Mouse (Mus musculus) erythroblast, adult 5-6 weeks (primary cell): ENCODE data around the gene Aldoc. TPM values are rescaled to one million over a fixed set of nuclear protein-coding genes. Genes with fewer than 3 reads are reported as not detected.
A peak's percentile ranks its signal among the peaks of the same experiment; 100 is the strongest.

Experiments
- ATAC-seq: replicated peaks from 2 replicates; pipeline ENCODE4 v1.8.0; 2016; ENCODE audit warnings: moderate number of reproducible peaks, mild to moderate bottlenecking, moderate TSS enrichment, inconsistent platforms; ENCODE audit not compliant: poor library complexity, low FRiP score, severe bottlenecking
- total RNA-seq, 2 experiments: library from RNA; stranded (forward) in 1 of 2; stranded (reverse) in 1 of 2; fragments of 150-400 nt in 1 of 2; fragments of 200-764, 138-1000 nt in 1 of 2; gene quantifications; 2 replicates each; pipeline versions ENCODE4 v1.2.3 to v1.2.4; 2015 to 2017; ENCODE audit warnings: low replicate concordance in 2 of 2

Gene Aldoc
- total RNA-seq, 2 experiments from 2014 or later: not detected

GRCm38 (mm10) chr11:78327634-78328511, 5.1 kb downstream of the Aldoc start, which contains the start of gene Pigs:
Pigs (plus strand) TSS chr11:78328415.
- peak; percentile 99 for ATAC-seq

GRCm38 (mm10) chr11:78328512-78329056, 5.8 kb downstream of the Aldoc start:
- ATAC-seq: peak; percentile 31

- ATAC-seq: no peak
Observed at GRCm38 (mm10) chr11:78332676-78333075, 9.9 kb downstream of the Aldoc start.

- ATAC-seq: no peak
Observed at GRCm38 (mm10) chr11:78333992-78334391, 11.2 kb downstream of the Aldoc start.

GRCm38 (mm10) chr11:78337040-78337439, 14.3 kb downstream of the Aldoc start:
- ATAC-seq: no peak

- no peak for ATAC-seq
Observed at GRCm38 (mm10) chr11:78341702-78342101, 18.9 kb downstream of the Aldoc start.

- ATAC-seq: peak; percentile 73
Observed at GRCm38 (mm10) chr11:78343381-78344327, 20.9 kb downstream of the Aldoc start, which contains the start of gene Unc119. Unc119 (plus strand) TSS chr11:78343482.

- peak; percentile 60 for ATAC-seq
Observed at GRCm38 (mm10) chr11:78344328-78344889, 21.6 kb downstream of the Aldoc start.

- peak; percentile 22; the same call in 1 of the 2 replicates for ATAC-seq
Observed at GRCm38 (mm10) chr11:78344890-78345715, 22.3 kb downstream of the Aldoc start.

- no peak for ATAC-seq
Observed at GRCm38 (mm10) chr11:78345801-78346200, 23.0 kb downstream of the Aldoc start.

GRCm38 (mm10) chr11:78346326-78347069, 23.7 kb downstream of the Aldoc start:
- ATAC-seq: no peak

GRCm38 (mm10) chr11:78347070-78347754, 24.4 kb downstream of the Aldoc start:
- ATAC-seq: peak; percentile 48

GRCm38 (mm10) chr11:78347908-78348307, 25.1 kb downstream of the Aldoc start:
- no peak for ATAC-seq

- ATAC-seq: no peak
Observed at GRCm38 (mm10) chr11:78348474-78348873, 25.7 kb downstream of the Aldoc start.

- no peak for ATAC-seq
Observed at GRCm38 (mm10) chr11:78349441-78350358, 26.9 kb downstream of the Aldoc start.

- no peak for ATAC-seq
Observed at GRCm38 (mm10) chr11:78353081-78353480, 30.3 kb downstream of the Aldoc start.

GRCm38 (mm10) chr11:78354905-78355304, 32.1 kb downstream of the Aldoc start:
- no peak for ATAC-seq
